Mouse (Mus musculus) megakaryocyte, embryonic 14.5 days (primary cell): Measurements from ENCODE around the gene Mysm1.

Source experiments
- FLI1 ChIP-seq: IDR thresholded peaks from 2 replicates; pipeline ENCODE4 v1.6.1; 2012; ENCODE audit warnings: low read length, inconsistent platforms, mixed read lengths
- GATA1 ChIP-seq: IDR thresholded peaks from 3 replicates; pipeline ENCODE4 v1.6.1; 2012; ENCODE audit warnings: mixed read lengths, low read length, inconsistent platforms, borderline replicate concordance

DNA sequence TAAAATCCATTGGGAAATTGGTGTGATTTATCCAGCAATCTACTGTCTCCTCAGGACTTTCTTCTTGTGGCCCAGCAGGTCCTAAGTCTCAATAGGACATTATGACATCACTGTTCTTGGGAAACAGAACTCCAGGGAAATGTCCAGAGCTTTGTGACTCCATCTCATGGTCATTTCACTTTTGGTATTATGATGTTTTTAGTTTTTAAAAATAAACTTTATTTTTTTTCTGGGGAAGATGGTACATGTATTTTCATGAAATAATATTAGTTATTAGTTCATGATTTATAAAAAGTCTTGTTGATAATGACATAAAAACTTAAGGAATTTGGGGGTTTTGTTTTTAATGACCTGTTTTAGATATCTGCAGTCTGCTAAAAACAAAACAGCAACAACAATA, 50.2 kb downstream of the Mysm1 start, which contains the start of gene Eqtn:
- no peak for TF ChIP-seq FLI1
- no peak for TF ChIP-seq GATA1
